Mouse (Mus musculus) cortical plate, adult 2 months (tissue): Measurements from ENCODE around the gene Grb7. TPM values are rescaled to one million over a fixed set of nuclear protein-coding genes. Genes with fewer than 3 reads are reported as not detected.

Source experiments
- H3K27ac ChIP-seq: fragments of 200-500 bp; 2 replicates; pipeline ENCODE4 v1.5.1; 2012; ENCODE audit warnings: low read length, control low read depth, inconsistent platforms; ENCODE audit not compliant: insufficient read depth
- H3K4me1 ChIP-seq: fragments of 200-500 bp; 2 replicates; pipeline ENCODE4 v1.6.1; 2011; ENCODE audit warnings: low read length; ENCODE audit not compliant: control insufficient read depth, insufficient read depth
- H3K4me3 ChIP-seq: fragments of 200-500 bp; 2 replicates; pipeline ENCODE4 v1.5.1; 2011; ENCODE audit warnings: mild to moderate bottlenecking, low read length, control low read depth; ENCODE audit not compliant: insufficient read depth
- CTCF ChIP-seq: fragments of 200-500 bp; IDR thresholded peaks from 2 replicates; pipeline ENCODE4 v1.5.1; 2011; ENCODE audit warnings: mild to moderate bottlenecking, control low read depth, low read length; ENCODE audit not compliant: insufficient read depth; ENCODE audit errors: extremely low read depth
- POLR2A ChIP-seq: fragments of 200-500 bp; IDR thresholded peaks from 2 replicates; pipeline ENCODE4 v1.6.1; 2011; ENCODE audit warnings: mild to moderate bottlenecking, low read length, control low read depth; ENCODE audit not compliant: insufficient read depth; ENCODE audit errors: extremely low read depth
- polyA plus RNA-seq: library from polyadenylated mRNA; depleted of rRNA; stranded (reverse); fragments of >200 nt; gene quantifications from 2 replicates; pipeline ENCODE4 v1.2.3, GENCODE M21; 2012

Gene Grb7
- polyA plus RNA-seq, 1 experiment, result 3.8 TPM

DNA sequence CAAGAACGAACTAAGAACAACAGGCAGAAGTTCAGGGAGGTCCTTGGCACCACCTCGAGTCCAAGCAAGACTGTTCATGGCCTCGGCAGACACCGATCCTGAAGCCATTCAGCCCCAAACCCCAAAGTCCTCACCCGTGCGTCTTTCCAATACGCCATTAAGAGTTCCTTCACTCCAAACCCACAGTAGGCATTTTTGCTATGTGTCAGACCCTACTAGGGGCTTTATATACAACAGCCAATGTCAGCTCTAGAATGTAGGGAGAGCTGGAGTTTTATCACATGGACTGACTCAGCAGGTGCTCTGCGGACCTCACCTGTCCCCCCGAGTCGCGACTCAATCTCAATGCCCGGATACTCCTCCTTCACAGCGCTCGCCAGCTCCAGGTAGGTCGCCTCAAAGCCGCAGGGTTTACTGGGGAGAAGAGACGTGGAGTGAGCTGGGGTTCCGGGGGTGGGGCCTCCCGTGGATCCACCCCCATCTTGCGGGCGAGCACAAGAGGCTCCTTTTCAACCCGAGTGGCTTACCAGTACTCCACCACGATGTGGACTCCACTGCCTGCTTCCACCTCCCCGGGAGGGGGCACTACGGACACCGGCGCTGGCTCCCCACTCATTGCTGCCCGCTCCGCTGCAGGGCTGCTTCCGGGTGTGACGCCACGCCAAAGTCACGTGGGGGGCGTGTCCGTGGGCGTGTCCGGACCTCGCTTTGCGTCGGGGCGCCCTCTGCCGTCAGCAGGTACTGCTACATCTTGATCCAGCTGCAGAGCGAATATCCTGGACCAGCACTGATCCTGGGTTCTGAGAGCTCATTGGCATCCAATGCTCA is 7.6 kb upstream of the Grb7 start, which contains the start of gene Mien1:
TSS of gene Mien1 (minus strand) at position 661 of the 828 bp plus-strand sequence.
- Histone ChIP-seq H3K4me1 (no peaks in the 10 kb centered on the region), H3K27ac (no peak within 1 kb of the TSS), H3K4me3 (peak within 1 kb of the TSS; percentile 64)
- TF ChIP-seq POLR2A (peak; percentile 85), CTCF (peak; percentile 83)

DNA sequence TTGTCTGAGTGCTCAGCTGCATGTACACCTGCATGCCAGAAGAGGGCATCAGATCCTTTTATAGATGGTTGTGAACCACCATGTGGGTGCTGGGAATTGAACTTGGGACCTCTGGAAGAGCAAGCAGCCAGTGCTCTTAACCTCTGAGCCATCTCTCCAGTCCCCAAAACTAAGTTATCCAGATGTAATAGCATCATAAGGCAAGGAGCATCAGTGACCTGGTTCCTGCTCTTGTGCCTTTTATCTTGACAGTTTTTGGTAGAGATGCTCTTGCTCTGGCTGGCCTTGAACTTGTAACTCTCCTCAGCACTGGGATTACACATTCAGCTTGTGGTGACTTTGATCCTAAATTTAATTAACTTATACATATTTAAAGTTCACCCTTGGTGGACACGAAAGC is 2.5 kb upstream of the Grb7 start:
- no peak for TF ChIP-seq CTCF
- TF ChIP-seq POLR2A, result no peak
- H3K4me1 ChIP-seq, result no peaks in the 10 kb centered on the region
- no peak overlapping the region for H3K27ac ChIP-seq
- H3K4me3 ChIP-seq, result no peak overlapping the region

DNA sequence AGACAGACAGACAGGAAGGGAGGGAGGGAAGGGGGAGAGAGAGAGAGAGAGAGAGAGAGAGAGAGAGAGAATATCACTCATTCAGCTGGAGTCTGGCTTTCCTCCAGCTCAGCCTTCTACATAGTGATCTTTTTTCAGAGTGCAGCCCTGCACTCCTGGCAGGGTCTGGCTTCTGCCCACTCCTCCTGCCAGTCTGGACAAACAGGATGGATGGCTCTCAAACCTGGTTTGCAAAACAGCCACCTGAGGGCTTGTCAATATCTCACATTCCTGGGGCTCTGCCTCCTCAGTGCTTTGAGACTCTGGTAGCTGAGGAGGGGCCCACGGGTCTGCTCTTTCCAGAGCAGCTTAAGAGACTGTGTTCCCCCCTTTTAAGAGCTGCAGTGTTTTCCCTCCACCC is 956 bp upstream of the Grb7 start:
- no peak overlapping the region for H3K4me3 ChIP-seq
- H3K27ac ChIP-seq, result no peak overlapping the region
- TF ChIP-seq CTCF, result no peak
- no peak for TF ChIP-seq POLR2A
- no peaks in the 10 kb centered on the region for H3K4me1 ChIP-seq

DNA sequence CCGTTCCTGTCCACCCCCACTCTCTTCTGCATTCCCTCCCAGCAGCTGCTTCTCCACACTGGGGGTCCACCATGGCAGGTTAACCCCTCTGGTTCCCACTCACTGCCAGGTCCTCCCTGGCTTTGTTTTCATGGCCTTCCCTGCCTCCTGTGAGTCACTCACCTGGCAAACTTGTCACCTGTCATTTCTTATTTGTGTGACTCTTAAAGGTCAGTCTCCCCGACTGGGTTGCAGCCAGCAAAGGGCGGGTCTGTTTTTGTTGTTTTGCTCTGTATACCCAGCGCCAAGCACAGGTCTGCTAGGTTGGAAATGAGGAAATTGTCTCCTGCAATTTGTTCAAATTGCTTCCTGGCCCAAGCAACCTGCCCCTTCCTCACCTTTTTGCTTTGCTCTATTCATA is 515 bp upstream of the Grb7 start:
- Histone ChIP-seq H3K27ac (no peak overlapping the region), H3K4me1 (no peaks in the 10 kb centered on the region), H3K4me3 (no peak overlapping the region)
- TF ChIP-seq POLR2A, result no peak
- no peak for TF ChIP-seq CTCF

DNA sequence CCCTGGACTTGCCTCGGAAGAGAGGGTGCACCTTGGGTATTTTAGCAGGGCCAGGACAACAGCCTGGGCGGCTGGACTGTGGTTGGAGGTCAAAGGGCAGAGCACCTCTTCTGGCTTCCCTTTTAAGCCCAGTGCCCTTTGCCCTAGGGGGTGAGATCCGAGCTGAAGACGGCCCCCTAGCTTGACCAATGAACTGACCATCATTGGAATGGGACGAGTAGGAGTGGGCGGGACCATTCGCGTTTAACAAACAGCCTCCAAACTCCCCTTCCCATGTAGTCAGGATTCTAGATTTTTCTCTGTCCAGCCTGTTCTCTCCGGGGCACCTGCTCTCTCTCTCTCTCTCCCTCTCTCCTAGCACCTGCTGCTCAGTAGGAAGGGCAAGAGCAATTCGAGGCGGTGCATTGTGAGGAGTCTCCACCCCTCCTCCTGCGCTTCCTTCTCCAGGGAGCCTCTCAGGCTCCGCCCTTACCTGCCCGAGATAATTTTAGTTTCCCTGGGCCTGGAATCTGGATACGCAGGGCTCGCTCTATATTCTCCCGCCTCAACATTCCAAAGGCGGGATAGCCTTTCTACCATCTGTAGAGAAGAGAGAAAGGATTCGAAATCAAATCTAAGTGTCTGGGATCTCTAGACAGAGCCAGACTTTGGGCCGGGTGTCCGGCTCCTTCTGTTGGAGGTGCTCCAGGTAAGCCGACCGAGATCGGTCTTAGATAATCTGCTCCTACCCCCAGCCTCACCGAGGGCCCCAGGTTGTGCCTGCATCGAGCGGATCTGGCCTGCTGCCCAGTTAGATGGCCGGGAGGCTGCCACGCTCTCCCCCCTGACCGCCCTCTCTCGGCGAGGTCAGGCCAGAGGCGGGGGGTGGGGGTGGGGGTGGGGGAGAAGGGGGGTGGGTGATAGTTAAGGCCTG is 624 bp downstream of the Grb7 start:
- H3K4me1 ChIP-seq, result no peaks in the 10 kb centered on the region
- H3K4me3 ChIP-seq, result peak overlapping the region; percentile 21; the same call in 1 of the 2 replicates
- no peak for TF ChIP-seq CTCF
- TF ChIP-seq POLR2A, result no peak
- no peak overlapping the region for H3K27ac ChIP-seq

DNA sequence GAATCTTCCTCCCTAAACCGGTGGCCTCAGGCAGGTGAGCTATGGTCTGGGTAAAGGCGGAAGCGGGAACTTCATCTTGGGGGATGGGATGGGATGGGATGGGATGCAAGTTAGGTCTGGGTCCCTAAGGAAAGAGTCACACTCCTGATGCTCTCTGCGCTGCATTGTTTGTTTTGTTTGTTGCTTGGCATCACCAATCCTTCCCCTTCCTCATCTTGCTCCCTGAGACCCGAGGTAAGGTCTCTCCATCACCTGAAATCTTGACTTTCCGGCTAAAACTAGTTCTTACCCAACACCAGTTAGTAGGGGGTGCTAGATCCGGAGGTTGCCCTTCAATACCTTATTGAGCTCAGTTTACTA is 1.3 kb downstream of the Grb7 start:
- H3K4me1 ChIP-seq, result no peaks in the 10 kb centered on the region
- no peak overlapping the region for H3K27ac ChIP-seq
- TF ChIP-seq CTCF (no peak), POLR2A (no peak)
- H3K4me3 ChIP-seq, result peak overlapping the region; percentile 21; the same call in 1 of the 2 replicates

DNA sequence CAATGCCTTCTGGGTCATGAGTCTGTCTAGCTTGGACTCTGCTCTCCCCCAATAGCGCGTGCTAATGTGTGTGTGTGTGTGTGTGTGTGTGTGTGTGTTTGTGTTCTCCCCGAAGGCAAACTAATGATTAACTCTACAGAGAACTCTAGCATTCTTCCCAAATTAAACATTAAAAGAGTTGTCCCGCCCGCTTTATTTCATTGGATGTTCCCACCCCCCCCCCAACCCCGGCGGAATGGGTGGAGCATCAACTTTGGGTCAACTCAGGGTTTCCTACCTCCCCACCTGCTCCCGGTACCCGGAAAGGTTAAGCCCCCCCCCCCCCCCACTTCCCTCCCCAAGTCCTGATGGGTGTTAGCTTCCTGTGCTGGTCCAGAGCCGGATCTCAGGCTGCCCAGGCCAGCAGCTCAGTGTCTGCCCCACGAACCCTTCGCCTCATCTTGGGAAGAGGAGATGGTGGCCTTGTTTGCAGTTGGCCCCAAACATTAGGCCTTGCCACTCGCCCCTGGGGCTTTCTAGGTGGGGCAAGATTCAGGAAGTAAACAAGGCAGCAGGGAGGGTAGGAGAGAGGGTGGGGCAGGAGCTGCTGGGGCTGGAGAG is 2.1 kb downstream of the Grb7 start:
- TF ChIP-seq CTCF (no peak), POLR2A (no peak)
- H3K4me3 ChIP-seq, result no peak overlapping the region; the same call in 1 of the 2 replicates
- H3K27ac ChIP-seq, result no peak overlapping the region
- no peaks in the 10 kb centered on the region for H3K4me1 ChIP-seq

DNA sequence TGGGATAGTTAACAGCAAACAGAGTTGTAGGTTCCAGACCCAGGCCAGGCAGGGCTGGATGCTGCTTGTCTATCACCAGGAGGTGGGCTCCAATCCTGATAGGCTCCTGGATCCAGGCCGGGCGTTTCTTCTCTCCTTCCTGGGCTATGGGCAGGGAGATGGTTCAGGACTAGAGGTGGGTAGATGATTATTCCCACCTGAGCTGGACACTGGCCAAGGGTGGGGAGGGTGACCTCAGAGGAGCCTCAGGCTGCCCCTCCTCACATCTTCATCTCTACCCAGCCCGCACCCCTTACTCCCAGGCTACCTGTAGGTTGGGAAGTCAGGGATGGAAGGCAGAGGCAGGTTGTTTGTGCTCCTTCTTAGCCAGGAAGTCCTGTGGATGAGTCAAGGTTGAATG is 3.2 kb downstream of the Grb7 start:
- H3K4me3 ChIP-seq, result no peak overlapping the region
- no peak for TF ChIP-seq CTCF
- no peak for TF ChIP-seq POLR2A

More for the DNA sequence above, 3.2 kb downstream of the Grb7 start:
- no peak overlapping the region for H3K27ac ChIP-seq
- no peaks in the 10 kb centered on the region for H3K4me1 ChIP-seq
